Mouse (Mus musculus) E14TG2a.4 (cell line): ENCODE data around the gene Nectin1.

Source experiments
- CTCF ChIP-seq: conservative IDR thresholded peaks from 2 replicates; pipeline ENCODE4 v1.5.1; 2014; ENCODE audit warnings: low read length
- NANOG ChIP-seq: IDR thresholded peaks from 2 replicates; pipeline ENCODE4 v1.6.1; 2014; ENCODE audit warnings: borderline replicate concordance, low read length, mixed read lengths
- POU5F1 ChIP-seq: IDR thresholded peaks from 2 replicates; pipeline ENCODE4 v1.6.1; 2014; ENCODE audit warnings: low read length, borderline replicate concordance

DNA sequence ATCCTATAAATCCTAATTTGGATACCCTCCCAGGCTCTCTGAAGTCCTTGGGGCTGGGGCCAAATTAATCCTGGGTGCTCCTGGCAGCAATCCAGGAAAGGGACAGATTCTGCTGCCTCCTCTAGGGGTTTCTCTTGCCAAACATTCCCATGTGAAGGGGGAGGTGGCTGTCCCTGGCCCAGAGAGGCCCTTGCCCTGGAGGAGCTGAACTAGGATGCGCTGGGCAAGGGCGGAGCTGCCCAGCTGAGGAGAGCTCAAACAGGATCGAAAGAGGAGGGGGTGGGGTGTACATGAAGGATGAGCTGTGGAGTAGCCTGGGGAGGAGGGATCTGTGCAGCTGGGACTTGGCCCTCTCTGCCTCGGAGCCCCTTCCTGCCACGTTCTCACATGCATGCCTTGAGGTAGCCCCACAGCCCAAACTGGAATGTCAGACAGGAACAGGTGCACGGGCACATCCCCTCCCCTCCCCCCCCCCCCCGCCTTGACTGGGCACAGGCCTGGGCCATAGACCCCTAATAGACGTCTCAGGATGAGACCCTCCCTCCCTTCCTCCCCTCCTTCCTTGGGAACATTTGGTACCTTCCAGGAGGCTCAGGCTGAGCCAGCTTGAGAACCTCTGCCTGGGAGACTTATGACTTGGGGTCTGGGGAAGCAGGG lies 99.3 kb downstream of the Nectin1 start:
- TF ChIP-seq CTCF (no peak), NANOG (no peak), POU5F1 (no peak)
